Mouse (Mus musculus): ENCODE data around the gene Edf1.
"Not testable (repeated sequence)": the region's sequence is repeated elsewhere in the genome, so short reads cannot be mapped to it uniquely, and the experiment has no call there.

The Edf1 gene

GRCm38 (mm10) chr2:25557221-25557963 is at the start of gene Edf1:
TSS of gene Edf1 (plus strand) at chr2:25557847.
- peak; percentile 96 to 97 for DNase-seq

DNA sequence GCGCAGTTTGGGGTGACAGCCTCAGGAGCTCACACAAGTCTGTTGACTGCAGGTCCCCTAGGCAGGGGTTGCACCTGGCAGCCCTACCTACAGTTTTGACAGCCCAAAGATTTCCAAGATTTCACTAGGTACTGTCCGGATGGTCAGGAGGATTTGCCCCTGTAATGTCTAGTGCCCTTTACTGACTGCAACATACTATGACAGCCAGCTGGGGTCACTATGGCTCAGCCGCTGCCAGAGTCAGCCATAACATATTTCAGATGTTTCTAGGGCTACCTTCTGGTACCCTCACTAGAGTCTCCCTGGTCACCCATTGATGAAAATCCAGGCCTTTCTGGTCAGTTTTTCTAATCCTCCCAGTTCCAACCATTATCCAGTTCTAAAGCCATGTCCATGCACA is 47.7 kb upstream of the Edf1 start:
- no peak for DNase-seq

GRCm38 (mm10) chr2:25526510-25527302 is 30.9 kb upstream of the Edf1 start:
- no peak for DNase-seq

GRCm38 (mm10) chr2:25533707-25534106 is 23.9 kb upstream of the Edf1 start:
- DNase-seq = no peak

- peak; percentile 89 to 90 for DNase-seq
These were observed 23.3 kb upstream of the Edf1 start for GRCm38 (mm10) chr2:25534178-25534865.

- no peak for DNase-seq
These were observed 22.8 kb upstream of the Edf1 start for GRCm38 (mm10) chr2:25534866-25535182.

DNA sequence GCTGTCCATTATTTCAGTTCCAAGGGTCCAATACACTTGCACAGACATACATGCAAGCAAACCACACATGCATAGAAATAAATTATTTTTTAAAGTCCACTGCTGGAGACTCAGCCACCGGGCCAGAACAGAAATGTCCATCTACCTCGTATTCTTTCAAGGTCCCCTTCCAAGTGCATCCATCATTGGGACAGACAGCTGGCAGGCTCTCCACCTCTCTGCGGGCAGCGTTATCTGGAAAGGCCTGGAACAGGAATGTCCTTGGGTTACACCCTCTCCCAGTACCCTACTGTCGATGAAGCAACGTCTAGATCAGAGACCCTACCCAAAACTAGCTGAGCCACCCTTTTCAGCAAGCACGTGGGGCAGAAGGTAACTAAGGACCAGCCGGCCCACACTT is 21.1 kb upstream of the Edf1 start:
- no peak for DNase-seq

GRCm38 (mm10) chr2:25540541-25540948 is 17.1 kb upstream of the Edf1 start:
- no peak for DNase-seq

DNA sequence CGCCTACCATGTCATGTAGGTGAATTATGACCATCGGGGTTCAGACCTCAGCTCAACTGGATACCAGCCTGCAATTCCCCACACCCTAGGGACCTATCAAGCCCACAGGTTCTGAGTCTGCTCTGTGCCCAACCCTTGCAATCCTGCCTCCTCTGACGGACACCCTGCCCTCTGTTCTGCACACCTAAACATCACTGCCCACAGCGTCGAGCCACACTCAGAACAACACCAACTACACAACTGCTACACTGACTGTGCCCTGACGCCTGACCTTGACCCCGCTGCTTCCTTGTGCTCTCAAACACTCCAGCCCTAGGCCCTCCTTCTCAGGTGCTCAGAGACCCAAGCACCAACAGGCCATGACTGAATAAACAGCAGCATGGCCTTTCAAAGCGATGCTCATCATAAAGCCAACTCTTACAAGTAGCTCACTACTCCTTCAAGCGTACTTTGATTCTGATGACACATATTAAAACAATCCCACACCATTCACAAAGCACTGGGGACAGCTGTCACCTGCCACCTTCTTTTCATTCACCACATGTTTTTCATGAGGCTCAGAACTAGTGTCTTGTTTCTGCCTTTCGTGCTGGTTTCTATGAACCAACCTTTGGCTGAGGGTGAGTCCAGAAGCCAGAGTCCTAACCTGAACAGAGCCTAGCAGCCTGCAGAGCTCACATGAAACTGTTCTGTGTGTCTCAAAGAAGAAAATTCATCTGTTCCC is 15.8 kb upstream of the Edf1 start:
- DNase-seq = peak; percentile 27 to 50

DNA sequence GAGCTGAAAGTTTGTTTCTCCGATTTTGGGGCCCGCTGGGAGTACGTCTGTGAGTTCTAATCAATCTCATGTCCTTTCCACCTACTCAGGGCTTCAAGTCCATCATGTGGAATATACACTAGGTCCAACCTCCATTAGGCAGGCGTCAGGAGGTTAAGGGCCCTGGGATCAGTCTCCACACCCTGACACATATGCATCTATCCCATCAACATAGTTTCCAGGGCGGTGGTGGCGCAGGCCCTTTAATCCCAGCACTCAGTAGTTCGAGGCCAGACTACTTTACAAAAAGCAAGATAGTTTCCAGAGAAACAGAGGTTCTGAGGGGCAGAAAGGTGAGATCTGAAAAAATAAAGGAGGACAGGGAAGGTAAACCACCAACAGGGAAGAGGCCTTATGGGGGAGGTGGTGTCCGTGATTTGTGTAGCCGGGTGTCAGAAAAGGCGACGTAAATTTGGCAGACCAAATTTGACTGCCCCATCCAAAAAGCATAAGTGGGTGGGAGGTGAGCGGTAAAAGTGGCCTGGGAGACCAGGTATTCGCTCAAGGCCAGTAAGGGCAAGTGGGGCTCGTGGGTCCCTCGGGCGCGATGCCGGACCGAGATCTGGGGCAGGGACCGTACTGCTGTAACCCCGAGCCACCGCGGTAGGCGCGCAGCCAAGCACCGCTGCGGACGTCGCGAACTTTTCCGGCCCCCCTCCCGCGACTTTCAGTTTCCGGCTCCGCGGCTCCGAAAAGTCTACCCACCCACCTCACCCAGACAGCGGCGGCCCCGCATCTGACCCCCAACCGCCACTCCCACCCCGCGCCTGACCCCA is 11.4 kb upstream of the Edf1 start:
- no peak for DNase-seq

DNA sequence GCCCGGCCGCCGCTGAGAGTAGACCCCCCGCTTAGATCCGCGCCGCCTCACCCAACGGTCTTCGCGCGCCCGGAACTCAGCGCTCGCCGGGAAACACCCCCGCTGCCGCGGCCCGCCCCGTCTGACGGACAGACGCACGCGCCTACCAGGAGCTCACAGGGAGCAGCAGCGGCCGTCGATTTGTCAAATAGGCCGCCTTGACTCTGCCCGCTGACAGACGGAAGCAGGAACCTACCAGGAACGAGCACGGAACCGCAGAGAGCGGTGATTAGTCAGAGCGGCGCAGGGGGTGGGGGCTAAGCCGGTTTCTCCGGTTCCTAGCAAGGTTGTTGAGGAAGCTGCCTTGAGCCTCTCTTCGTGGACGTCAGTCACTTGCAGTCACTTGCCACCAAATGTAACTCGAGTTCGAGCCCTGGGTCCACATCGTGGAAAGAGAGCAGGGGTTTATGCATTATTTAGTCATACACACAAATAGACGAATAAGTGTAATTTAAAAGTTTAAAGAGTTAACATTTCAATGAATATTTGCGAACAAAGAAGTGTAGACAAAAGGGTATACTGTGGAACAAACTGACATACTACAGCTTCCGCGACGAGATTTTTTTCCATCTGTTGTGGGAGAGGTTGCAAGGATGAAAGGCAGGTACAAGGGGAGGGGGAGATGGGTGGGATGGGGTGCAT is 10.7 kb upstream of the Edf1 start, which contains the start of gene Traf2:
TSS of gene Traf2 (minus strand) at position 130 of the 681 bp plus-strand sequence.
- DNase-seq = peak; percentile 99 to 100

DNA sequence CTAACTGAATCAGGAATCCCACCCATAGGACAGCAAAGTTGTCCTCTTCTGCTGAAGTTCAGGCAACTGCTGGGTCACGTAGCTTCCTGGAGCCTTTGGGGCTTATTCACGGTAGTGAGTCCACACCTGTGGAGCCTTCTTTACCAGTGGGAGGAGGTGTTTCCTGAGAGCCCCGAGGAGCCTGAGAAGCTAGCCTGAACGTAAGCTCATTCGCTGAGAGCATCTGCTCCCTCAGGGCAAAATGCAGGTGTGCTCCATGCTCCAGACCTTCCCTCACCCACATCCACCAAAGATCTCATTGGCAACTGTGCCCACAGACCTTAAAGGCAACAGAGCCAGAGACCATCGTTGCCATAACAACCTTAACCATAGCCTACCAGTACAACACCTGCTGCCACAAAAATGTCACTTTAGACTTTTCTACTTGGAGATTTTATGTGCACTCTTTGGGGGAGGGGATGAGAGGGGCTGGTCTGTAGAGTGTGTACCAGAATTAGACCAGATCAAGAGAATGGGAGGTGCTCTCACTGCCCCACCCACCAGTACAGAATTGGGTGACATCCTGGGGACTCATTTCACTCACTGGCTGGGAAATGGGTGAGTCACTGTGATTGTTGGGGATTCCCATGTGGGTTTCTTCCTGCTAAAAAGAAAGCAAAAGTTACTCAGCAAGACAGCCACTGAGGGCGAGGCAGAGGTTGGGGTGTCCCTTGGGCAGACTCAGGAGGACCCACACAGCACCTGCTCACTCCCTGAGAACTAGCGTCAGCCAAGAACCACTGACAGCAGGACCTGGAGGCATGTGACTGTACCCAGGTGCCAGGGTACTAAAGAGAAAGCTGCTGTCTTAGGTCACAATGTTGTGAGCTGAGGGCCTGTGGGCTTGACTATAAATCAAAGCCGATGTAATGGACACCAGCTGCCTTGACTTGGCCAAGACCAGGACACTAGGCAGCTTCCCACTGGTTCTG is 8.3 kb upstream of the Edf1 start:
- no peak for DNase-seq

- DNase-seq = peak; percentile 55 to 63
These were observed 6.5 kb upstream of the Edf1 start for GRCm38 (mm10) chr2:25551186-25551585.

DNA sequence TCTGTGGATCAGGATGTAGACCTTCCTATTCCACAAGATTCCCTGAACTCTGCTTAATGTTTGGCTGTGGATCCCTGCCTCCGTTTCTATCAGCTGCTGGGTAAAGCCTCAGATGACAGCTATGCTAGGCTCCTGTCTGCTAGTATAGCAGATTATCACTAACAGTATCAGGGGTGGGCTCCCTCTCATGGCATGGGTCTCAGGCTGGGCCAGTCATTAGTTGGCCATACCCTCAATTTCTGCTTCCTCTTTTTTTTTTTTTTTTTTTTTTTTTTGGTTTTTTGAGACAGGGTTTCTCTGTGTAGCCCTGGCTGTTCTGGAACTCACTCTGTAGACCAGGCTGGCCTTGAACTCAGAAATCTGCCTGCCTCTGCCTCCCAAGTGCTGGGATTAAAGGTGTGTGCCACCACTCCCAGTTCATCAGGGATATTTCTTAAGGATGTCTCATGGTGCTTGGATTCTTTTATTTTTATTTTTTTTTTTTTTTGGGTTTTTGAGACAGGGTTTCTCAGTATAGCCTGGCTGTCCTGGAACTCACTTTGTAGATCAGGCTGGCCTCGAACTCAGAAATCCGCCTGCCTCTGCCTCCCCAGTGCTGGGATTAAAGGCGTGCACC is 4.4 kb upstream of the Edf1 start:
- not testable (repeated sequence) for DNase-seq

- DNase-seq = not testable (repeated sequence)
These were observed 2.2 kb upstream of the Edf1 start for GRCm38 (mm10) chr2:25555479-25555878.

DNA sequence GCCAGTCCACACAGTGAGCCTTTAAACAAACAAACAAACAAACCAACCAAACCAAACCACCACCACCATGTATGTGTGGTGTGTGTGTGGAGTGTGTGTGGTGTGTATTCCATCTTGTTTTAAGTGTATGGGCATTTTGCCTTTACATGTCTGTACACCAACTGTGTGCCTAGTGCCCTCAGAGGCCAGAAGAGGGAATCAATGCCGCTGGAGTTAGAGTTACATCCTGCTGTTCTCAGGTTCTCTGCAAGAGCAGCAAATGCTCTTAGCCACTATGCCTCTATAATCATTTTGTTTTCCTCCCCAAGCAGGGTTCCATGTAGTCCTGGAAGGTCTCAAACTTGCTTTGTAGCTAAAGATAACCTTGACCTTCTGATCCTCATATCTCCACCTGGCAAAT is 1.4 kb upstream of the Edf1 start:
- no peak for DNase-seq

GRCm38 (mm10) chr2:25557964-25558360 is 315 bp downstream of the Edf1 start:
- DNase-seq = no peak

- DNase-seq = no peak
These were observed 1.1 kb downstream of the Edf1 start for GRCm38 (mm10) chr2:25558774-25559173.

GRCm38 (mm10) chr2:25560551-25560950 is 2.9 kb downstream of the Edf1 start:
- DNase-seq = no peak

DNA sequence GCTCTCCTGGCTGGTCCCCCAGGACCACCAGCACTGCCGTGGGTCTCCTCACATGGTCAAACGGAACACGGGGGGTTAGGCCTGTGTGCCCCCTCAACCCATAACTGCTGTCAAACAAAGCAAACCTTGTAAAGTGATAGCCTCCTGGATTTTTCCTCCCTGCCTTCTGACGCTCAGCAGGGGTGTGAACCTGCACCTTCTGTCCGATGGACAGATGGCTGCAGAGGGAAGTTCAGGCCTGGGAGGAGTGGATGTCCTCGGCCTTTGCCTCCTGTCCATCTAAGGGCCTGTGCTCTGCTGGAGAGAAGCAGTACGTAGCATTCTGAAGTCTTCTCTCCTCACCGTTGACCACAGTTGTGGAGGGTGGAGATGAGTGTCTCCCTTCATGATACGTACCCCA is 4.3 kb downstream of the Edf1 start:
- no peak for DNase-seq

Measured in lung, adult 18-20 months (tissue).